Mouse (Mus musculus): Measurements from ENCODE around the gene Zfp609.
A peak's percentile ranks its signal among the peaks of the same experiment; 100 is the strongest.

Gene Zfp609

GRCm38 (mm10) chr9:65827344-65828015 is at the start of gene Zfp609:
Gene Zfp609 (minus strand): TSS chr9:65827564.
- DNase-seq (ENCODE audit: low read depth, low spot score) = peak; percentile 87

DNA sequence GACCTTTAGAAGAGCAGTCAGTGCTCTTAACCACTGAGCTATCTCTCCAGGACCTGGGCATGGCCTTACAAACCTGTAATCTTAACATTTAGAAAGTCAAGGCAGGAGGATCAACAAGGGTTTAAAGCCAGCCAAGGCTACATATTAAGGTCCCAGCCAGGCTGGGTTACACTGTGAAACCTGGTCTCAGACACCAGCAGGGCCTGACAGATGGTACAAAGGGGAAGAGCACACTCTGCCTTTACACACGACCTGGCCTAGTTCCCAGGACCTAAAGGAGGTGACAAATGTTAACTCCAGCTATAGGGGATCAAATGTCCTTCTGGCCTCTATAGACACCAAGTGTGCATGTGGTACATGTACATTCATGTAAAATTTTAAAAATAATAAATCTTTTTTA is 32.3 kb upstream of the Zfp609 start:
- DNase-seq (ENCODE audit: low read depth, low spot score) = no peak

DNA sequence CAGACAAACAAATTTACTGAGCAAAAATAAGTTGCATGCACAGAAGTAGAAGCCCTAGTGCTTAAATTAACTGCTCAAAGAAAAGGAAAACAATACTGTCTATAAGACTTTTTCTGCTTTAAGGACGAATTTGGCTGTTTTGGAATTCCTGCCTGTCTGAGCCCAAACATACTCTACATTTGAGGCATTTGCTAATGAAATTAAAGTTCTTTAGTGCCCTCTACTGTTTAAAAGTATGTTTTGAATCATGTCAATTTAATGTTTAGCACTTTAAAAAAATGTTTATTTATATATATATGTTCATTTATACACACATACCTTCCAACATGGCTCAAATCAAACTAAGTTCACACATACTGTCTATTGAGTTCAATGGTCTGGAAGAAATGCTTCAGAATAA is 22.8 kb upstream of the Zfp609 start:
- DNase-seq (ENCODE audit: low read depth, low spot score) = no peak

DNA sequence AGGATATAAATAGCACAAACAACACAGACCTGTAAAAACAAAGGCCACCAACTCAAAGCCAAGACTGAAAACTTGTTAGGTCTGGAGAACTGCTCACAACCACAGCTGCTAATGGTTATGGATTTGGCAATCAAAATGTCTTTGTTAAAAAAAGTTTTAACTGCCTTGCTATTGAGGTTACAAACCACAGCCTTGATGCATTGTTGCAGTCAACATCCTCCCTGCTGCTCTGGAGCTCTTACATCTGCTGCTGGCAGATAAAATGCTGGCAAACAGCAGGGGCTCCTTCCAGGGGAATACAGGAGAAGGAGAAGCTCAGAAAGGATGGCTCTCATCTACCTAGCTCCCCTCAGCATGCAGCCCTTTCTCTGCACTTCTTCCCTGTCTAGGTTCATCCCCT is 20.8 kb upstream of the Zfp609 start:
- no peak for DNase-seq (ENCODE audit: low read depth, low spot score)

GRCm38 (mm10) chr9:65844421-65845165 is 17.2 kb upstream of the Zfp609 start:
- DNase-seq (ENCODE audit: low read depth, low spot score) = no peak

DNA sequence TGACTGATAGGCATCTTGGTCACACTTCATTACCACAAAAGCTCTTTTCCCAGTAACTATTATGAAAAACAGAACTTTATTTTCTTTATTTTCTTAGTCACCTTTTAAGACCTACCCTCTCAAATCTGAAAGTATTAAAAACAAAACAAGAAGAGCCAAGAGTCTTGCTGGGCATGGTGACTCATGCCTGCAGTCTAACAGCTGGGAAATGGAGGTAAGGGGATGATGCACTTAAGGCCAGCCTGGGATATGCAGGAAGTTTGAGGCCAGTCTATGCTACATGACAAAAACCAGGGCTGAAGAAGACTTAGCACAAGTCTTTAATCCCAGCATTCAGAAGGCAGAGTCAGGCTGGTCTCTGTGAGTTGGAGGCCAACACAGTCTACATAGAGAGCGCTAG is 12.5 kb upstream of the Zfp609 start:
- DNase-seq (ENCODE audit: low read depth, low spot score) = no peak

DNA sequence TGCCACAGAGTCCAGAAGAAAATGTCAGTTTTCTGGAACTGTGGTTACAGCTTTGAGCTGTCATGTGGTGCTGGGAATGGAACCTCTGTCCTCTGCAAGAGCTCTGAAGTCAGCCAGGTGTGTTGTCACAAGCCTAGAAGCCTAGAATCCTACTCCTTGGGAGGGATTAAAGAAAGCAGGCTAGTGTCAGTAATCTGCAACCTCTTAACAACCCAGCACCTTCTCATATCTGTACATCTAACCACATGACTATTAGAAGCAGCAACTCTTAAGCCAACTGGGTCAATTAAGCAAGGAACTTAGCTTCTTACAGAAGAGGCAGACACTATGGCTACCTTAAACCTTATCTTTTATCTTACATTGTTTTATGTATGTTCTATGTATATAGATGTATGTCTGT is 9.6 kb upstream of the Zfp609 start:
- no peak for DNase-seq (ENCODE audit: low read depth, low spot score)

DNA sequence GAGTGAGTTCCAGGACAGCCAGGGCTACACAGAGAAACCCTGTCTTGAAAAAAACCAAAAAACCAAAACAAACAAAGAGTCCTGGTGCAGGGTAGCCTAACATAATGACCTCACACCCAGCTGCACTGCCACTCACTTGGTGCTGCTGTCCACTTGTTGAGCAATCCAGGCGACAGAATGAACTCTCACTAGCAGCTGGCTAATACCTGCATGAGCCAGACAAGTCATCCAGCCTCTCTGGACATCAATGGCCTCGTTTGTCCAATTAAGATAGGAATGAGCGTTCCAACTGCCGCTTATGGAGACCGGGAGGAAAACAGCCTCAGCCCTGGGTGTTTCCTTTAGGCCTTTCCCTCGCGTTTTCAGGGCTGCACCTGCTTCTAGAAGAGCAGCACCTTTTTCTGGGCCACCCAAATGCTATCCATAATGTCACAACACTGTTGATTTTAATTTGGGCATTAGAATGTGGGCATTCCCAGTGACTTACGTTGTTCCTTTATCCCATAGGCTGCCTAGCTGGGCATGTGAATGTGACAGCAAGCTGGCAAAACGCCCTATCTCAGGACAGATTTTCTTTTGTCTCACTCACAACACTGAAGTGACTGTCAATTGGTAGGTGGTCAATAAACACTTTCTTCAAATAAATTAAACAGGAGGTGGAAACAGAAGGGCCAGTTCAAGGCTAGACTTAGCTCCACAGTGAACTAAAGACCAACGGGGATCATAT is 7.4 kb upstream of the Zfp609 start:
- DNase-seq (ENCODE audit: low read depth, low spot score) = no peak

DNA sequence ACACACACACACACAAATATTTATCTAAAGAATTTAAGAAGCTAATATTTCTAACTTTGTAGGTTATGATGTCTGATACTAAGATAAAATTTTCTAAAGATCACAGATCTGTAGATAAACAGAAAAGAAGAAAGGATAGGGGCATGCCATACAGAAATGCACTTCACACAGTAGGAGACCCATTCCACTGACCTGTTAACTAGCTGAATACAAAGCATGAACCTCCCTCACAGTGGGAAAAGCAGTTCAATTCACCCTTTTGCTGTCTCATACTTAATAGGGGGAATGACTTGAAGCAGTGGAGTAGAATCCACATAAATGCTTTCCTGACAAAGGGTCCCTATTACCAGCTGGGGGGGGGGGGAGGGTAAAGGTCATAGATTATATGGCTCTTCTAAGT is 6.3 kb upstream of the Zfp609 start:
- no peak for DNase-seq (ENCODE audit: low read depth, low spot score)

DNA sequence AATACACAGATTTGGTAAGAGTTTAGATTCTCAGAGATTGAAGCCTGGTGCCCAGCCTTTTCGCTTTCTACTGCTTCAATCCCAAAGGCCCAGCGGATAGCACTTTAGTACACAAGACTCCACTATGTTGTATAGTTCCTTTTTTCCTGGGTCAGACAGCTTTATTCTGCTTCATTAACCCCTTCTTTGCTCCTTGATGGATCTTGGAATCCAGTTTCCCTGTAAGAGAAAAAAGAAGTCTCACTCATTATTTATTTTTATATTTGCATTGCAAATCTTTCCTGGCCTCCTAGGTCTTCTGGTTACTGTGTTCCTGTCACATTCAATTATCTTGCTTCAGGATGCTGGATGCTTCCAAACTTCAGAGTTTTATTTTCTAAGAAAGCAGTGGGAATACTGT is 5.9 kb upstream of the Zfp609 start:
- DNase-seq (ENCODE audit: low read depth, low spot score) = no peak

DNA sequence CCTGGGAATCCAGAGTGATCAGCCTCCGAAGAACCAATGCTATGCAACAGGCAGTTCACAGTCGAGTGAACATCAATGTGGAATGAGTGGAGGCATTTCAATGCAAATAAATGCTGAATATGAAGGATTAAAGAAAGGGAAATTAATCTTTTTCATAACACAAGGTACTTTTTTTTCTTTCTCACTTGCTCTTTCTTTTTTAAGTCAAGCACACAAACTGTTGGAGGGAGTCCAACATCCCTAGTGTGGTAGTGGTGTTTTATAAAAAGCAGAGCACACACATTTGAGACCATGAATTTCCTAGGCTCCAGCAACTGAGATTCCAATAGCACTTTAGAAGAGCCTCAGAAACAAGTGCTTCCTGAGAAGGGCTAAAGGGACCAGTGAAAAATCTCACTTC is 4.7 kb upstream of the Zfp609 start:
- no peak for DNase-seq (ENCODE audit: low read depth, low spot score)

DNA sequence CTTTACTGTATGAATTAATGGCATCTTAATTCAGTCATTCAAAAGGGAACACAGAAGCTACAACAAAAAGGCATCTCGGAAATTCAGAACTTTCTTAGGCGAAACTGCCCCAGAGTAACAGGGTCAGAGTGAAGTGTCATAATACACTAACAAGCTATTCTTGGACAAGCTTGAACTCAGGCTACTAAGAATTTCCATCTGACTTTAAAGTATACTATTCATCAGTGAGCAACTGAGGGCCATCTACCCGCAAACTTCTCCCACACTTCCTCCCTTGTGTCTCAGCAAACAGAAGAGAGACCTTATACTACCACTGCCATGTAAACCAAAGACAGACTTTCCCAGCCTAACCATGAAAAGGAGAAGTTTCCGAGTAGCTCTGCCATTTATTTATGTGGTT is 3.8 kb upstream of the Zfp609 start:
- no peak for DNase-seq (ENCODE audit: low read depth, low spot score)

GRCm38 (mm10) chr9:65830255-65830654 is 2.9 kb upstream of the Zfp609 start:
- no peak for DNase-seq (ENCODE audit: low read depth, low spot score)

DNA sequence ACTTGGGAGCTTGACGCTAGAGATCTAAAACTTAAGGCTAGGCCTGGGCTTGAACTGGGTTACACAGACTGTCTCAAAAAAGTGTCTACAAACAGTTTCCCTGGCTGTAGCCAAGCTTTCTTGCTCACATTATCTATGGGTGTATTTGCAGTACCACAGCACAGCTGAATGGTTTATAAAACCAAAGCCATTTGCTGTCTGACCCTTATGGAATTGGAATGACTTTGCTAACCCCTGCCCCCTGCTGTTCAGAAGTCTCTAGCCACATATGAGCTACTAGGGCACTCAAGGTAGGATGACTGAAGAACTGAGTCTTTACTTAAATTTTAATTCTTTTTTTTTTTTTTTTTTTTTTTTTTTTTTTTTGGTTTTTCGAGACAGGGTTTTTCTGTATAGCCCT is 2.0 kb upstream of the Zfp609 start:
- DNase-seq (ENCODE audit: low read depth, low spot score) = no peak

DNA sequence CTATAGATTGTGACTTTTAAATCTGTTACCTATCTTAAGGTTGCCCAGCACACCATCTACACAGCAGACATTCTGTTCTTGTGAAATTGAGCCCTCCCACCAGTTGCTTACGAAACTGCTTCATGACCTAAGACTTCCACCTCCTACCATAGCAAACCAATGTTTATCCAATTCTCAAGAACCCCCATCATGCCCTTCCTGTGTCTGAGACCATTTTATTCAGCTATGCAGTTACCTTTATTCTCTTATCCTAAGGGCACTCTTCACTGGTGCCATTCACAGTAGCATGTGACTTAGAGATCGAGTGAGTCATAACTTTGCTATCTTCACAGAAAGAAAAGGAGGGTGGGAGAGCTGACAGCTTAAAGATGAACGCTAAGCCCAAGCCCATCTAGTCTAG is 1.1 kb upstream of the Zfp609 start:
- DNase-seq (ENCODE audit: low read depth, low spot score) = no peak

GRCm38 (mm10) chr9:65828016-65828403 is 646 bp upstream of the Zfp609 start:
- DNase-seq (ENCODE audit: low read depth, low spot score) = no peak

DNA sequence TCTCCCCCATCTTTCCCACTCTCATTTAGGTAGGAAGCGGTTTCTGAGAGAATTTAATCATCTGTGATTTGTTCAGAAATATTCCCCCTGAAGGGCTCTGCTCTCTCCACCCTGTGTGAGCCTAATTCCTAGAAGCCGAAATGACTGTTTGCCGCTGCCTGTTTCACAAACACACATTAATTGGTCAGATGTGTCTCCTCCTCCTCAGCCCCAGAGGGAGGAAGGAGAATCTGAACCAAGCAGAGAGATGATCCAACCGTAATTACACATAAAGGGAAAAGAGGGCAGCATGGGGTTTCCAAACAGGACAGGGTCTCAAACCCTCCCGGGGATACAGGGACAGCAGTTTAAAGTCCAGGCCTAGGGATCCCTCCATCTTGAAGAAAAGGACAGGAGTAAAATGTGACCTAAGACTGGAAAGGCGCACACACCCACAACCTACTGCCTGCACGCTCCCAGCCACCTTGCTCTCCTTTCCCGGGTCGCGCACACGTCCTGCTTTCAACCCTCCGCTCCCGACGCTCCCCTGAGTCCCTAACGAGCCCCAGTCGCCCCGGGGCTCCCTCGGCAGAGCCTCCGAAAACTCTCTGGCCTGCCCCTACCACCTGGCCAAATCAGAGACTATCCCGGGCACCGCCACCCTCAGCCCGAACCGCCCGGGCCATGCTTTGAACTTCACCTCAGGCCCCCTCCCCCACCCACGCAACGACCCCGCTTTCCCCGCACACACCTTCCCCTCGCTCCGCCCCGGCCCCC is 598 bp downstream of the Zfp609 start:
- DNase-seq (ENCODE audit: low read depth, low spot score) = peak; percentile 40

GRCm38 (mm10) chr9:65826226-65826587 is 1.2 kb downstream of the Zfp609 start:
- no peak for DNase-seq (ENCODE audit: low read depth, low spot score)

DNA sequence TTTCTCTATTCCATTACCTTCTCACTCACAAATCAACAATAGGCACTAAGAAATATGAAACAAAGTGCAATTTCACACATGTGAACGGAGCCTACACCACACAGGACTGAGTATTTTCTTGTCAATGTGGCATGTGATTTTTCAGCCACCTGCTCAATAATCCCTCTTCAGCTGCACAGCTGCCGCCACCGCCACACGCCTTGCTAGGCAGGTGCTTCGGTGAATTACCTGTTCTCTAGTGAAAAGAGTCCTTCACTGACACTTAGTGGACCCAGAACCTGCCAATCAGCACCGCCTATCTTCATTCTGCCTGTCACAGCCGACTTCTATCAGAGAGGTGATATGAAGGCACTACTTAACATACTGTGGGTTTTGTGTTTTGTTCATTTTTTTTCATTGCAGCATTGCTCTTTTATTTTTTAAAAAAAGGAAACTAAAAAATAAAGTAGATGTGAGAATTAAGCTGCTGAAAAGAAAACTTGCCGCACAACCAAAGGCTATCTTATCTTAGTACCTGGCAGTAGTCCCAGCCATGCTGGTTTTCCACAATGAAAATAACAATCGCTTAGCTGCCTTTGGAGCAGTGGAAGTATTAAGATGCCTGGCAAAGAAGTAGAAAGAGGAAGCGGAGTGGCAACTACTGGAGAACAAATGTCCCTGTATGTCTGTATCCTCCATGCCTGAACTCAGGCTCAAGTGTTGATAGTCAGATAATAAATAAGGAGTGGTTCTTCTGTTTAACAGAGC is 3.5 kb downstream of the Zfp609 start:
- no peak for DNase-seq (ENCODE audit: low read depth, low spot score)

- no peak for DNase-seq (ENCODE audit: low read depth, low spot score)
These were observed 5.4 kb downstream of the Zfp609 start for GRCm38 (mm10) chr9:65822011-65822410.

DNA sequence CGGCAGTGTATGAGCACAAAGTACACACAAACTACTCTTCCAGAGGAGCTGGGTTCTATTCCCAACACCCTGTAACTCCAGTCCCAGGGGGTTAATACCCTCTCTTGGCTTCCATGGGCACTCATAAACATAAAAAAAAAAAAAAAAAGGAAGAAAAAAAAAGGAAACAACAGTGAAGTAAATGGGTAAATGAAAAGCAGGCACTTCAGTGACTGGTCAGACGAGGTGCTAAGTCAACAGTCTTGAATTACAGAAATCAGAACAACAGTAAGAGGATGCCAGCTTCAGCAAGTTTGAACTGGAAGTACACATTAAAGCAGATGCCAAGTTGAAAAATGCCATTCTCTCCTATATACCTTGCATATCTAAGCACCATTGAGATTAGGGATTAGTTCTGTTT is 7.1 kb downstream of the Zfp609 start:
- DNase-seq (ENCODE audit: low read depth, low spot score) = no peak
